Mouse (Mus musculus) liver, adult 2 months (tissue): ENCODE results near the gene Gde1. TPM values are rescaled to one million over a fixed set of nuclear protein-coding genes. Genes with fewer than 3 reads are reported as not detected.

Experiments used
- DNase-seq: peaks from one replicate; pipeline ENCODE4 v3.0.0-alpha.2; 2011; ENCODE audit warnings: low read depth, low spot score; ENCODE audit errors: extremely low read depth
- H3K27ac ChIP-seq: fragments of 200-500 bp; replicated peaks from 2 replicates; pipeline ENCODE4 v1.5.1; 2012; ENCODE audit warnings: low read depth, mild to moderate bottlenecking, control low read depth, inconsistent platforms, low read length; ENCODE audit not compliant: insufficient read depth
- H3K27me3 ChIP-seq: fragments of 200-500 bp; 2 replicates; pipeline ENCODE4 v1.6.1; 2012; ENCODE audit warnings: mild to moderate bottlenecking, moderate library complexity, low read length, inconsistent platforms; ENCODE audit not compliant: control insufficient read depth, insufficient read depth
- H3K36me3 ChIP-seq: fragments of 200-500 bp; 2 replicates; pipeline ENCODE4 v1.6.1; 2012; ENCODE audit warnings: low read length, inconsistent platforms; ENCODE audit not compliant: control insufficient read depth, insufficient read depth
- H3K4me1 ChIP-seq: fragments of 200-500 bp; 2 replicates; pipeline ENCODE4 v1.6.1; 2011; ENCODE audit warnings: low read length; ENCODE audit not compliant: control insufficient read depth, insufficient read depth
- H3K4me3 ChIP-seq: fragments of 200-500 bp; 2 replicates; pipeline ENCODE4 v1.5.1; 2011; ENCODE audit warnings: low read depth, mild to moderate bottlenecking, control low read depth, low read length, moderate library complexity; ENCODE audit not compliant: insufficient read depth
- H3K79me2 ChIP-seq: fragments of 200-500 bp; 2 replicates; pipeline ENCODE4 v1.6.1; 2012; ENCODE audit warnings: inconsistent platforms, mild to moderate bottlenecking, low read length, moderate library complexity; ENCODE audit not compliant: control insufficient read depth, insufficient read depth
- H3K9ac ChIP-seq: fragments of 200-500 bp; 2 replicates; pipeline ENCODE4 v1.6.1; 2012; ENCODE audit warnings: low read depth, mild to moderate bottlenecking, control low read depth, inconsistent platforms, low read length
- CTCF ChIP-seq: fragments of 200-500 bp; IDR thresholded peaks from 2 replicates; pipeline ENCODE4 v1.5.1; 2011; ENCODE audit warnings: low read depth, low read length, control low read depth
- POLR2A ChIP-seq: fragments of 200-500 bp; IDR thresholded peaks from 2 replicates; pipeline ENCODE4 v1.6.1; 2011; ENCODE audit warnings: low read length, control low read depth; ENCODE audit not compliant: insufficient read depth; ENCODE audit errors: extremely low read depth
- WGBS: fragments of 180-500 bp; shearing (Covaris S2); methylation state at CpG from one replicate; pipeline ENCODE4 v1.1.7; 2018; 5-methylcytosine and 5-hydroxymethylcytosine counted together
- polyA plus RNA-seq: library from polyadenylated mRNA; depleted of rRNA; stranded (reverse); fragments of >200 nt; gene quantifications from 2 replicates; pipeline ENCODE4 v1.2.3, GENCODE M21; 2012
- total RNA-seq: library from RNA; depleted of rRNA; stranded (reverse); fragments of >200 nt; gene quantifications from 2 replicates; pipeline ENCODE4 v1.2.3, GENCODE M21; 2014

Gene Gde1
- total and polyA plus RNA-seq, 2 experiments: 64.5 to 67.2 TPM

DNA sequence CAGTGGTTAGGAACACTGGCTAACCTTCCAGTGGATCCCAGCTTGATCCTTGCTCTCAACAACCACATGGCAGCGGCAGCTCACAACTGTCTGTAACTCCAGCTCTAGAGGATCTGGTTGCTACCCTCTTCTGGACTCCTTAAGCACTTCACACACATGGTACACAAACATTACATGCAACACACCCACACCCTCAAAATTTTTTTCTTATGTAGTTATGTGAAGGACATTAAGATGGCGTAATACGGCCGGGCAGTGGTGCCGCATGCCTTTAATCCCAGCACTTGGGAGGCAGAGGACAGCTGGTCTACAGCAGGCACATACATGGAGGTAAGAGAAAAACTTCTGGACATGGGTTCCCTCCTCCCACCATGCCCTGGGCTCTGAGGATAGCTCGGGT, 9.4 kb downstream of the Gde1 start:
- Histone ChIP-seq H3K36me3 (peaks cover 51% of the 10 kb centered on the region), H3K27me3 (no peaks in the 10 kb centered on the region), H3K4me1 (peaks cover 23% of the 10 kb centered on the region), H3K27ac (no peak overlapping the region), H3K9ac (no peak overlapping the region), H3K79me2 (peaks cover 8% of the 10 kb centered on the region; the same call in 1 of the 2 replicates), H3K4me3 (no peak overlapping the region)
- 94% methylated on average over 6 of the region's 6 CpGs for WGBS
- no peak for DNase-seq
- no peak for TF ChIP-seq POLR2A
- no peak for TF ChIP-seq CTCF

DNA sequence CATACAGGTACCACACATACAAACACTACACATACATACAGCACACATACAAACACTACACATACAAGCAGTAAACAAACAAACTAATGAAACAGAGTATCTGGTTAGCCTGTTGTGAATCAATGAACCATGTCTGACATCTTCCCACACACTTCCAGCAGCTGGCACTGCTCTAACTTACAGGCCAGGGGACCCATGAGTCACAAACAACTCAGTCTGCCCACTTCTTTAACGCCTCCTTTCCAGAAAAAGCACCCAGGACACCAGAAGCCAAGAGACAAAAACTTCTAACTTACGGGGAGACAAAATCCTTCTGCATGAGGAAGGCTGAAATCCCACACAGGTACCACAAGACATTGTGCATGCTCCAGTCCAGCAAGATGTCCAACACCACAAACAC, 14.3 kb downstream of the Gde1 start:
- Histone ChIP-seq H3K79me2 (no peaks in the 10 kb centered on the region), H3K27me3 (no peaks in the 10 kb centered on the region), H3K36me3 (peaks cover 63% of the 10 kb centered on the region), H3K9ac (no peak overlapping the region), H3K27ac (no peak overlapping the region), H3K4me3 (no peak overlapping the region), H3K4me1 (no peaks in the 10 kb centered on the region)
- TF ChIP-seq POLR2A: no peak
- TF ChIP-seq CTCF: no peak
- DNase-seq: no peak
- 99% methylated on average over 2 of the region's 2 CpGs for WGBS

DNA sequence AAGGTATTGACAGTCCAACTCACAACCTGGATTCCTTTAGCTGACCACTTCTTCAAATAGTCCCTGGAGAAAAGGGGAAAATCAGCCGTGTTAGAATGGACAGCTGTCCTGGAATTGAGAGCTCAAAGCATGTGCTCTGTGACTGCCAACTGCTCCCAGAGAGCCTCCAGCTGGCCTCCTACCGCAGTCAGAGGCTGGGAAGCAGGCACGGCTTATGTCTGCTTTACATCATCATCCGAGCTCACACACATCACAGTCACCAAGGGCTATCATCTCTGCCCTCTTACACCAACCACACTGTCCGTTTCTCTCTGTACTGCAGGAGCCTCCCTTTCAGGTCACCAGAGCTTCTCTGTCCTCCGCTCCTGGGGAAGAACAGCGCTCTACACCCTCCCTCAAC, 16.5 kb downstream of the Gde1 start:
- H3K27ac ChIP-seq: no peak overlapping the region
- peaks cover 46% of the 10 kb centered on the region for H3K36me3 ChIP-seq
- no peak overlapping the region for H3K4me3 ChIP-seq
- H3K27me3 ChIP-seq: no peaks in the 10 kb centered on the region
- no peak for DNase-seq
- H3K79me2 ChIP-seq: no peaks in the 10 kb centered on the region
- TF ChIP-seq POLR2A (no peak), CTCF (no peak)
- H3K9ac ChIP-seq: no peak overlapping the region
- 86% methylated on average over 7 of the region's 7 CpGs for WGBS
- H3K4me1 ChIP-seq: no peaks in the 10 kb centered on the region

GRCm38 (mm10) chr7:118688199-118688598, 17.4 kb downstream of the Gde1 start:
- Histone ChIP-seq H3K36me3 (peaks cover 40% of the 10 kb centered on the region; the same call in 1 of the 2 replicates), H3K4me1 (no peaks in the 10 kb centered on the region), H3K79me2 (no peaks in the 10 kb centered on the region), H3K27ac (no peak overlapping the region), H3K4me3 (no peak overlapping the region), H3K9ac (no peak overlapping the region), H3K27me3 (no peaks in the 10 kb centered on the region)
- DNase-seq: peak; percentile 67
- TF ChIP-seq POLR2A: no peak
- TF ChIP-seq CTCF: peak; percentile 80
- WGBS: 25% methylated on average over 5 of the region's 5 CpGs

- Histone ChIP-seq H3K27ac (no peak overlapping the region), H3K79me2 (no peaks in the 10 kb centered on the region), H3K4me1 (no peaks in the 10 kb centered on the region), H3K27me3 (no peaks in the 10 kb centered on the region), H3K9ac (no peak overlapping the region), H3K4me3 (no peak overlapping the region), H3K36me3 (no peaks in the 10 kb centered on the region)
- no peak for DNase-seq
- WGBS: 83% methylated on average over 4 of the region's 4 CpGs
- TF ChIP-seq POLR2A (no peak), CTCF (no peak)
Measured at GRCm38 (mm10) chr7:118676826-118677225, 28.8 kb downstream of the Gde1 start.

- Histone ChIP-seq H3K79me2 (no peaks in the 10 kb centered on the region), H3K4me3 (no peak overlapping the region), H3K36me3 (no peaks in the 10 kb centered on the region), H3K27ac (no peak overlapping the region), H3K9ac (no peak overlapping the region), H3K4me1 (no peaks in the 10 kb centered on the region), H3K27me3 (no peaks in the 10 kb centered on the region)
- DNase-seq: no peak
- WGBS: 83% methylated on average over 4 of the region's 4 CpGs
- TF ChIP-seq CTCF (no peak), POLR2A (no peak)
Measured at GRCm38 (mm10) chr7:118670142-118670541, 35.4 kb downstream of the Gde1 start.
